Comparison of ENCODE assay signal across 24 mouse cellular contexts in the genomic region with DNA sequence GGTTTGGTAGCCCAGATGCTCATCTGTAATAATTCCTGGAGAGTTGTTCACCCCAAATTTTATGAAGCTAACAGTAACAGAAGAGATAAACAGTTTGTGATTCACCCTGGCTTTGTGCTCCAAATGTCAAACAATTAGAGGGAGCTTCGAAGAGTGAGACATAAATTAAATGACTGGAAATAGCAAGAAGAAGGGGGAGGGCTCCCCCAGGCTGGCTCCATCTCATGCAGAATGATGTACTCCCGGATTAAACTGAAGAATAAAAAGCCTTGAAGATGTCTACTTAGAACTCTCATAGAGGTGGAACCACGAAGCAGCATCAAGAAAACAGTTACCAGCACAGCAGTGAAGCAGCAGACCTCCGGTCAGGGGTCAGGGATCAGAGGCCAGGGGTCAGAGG.
DNase-seq lines count a peak whose midpoint lies in the region; TF ChIP-seq lines count a peak whose summit lies in the region.
"Had no signal": no experiment of that assay in that cellular context is flagged by ENCODE, and none has a peak within 500 bp of the region (broad histone marks: within the 10 kb centered on the region; RNA-seq: fewer than 3 reads in every experiment).

No protein-coding gene starts in this region.

- peak; percentile 25 for DNase-seq in adrenal gland, adult 2 months
- DNase-seq in adrenal gland, adult 8-10 months, result no peak
- peak; percentile 4 for DNase-seq in layer of hippocampus, adult 9-11 months
- no peak for DNase-seq in layer of hippocampus, adult 2 months (ENCODE audit: low spot score in 2 of 2)
- peak; percentile 12 for DNase-seq in urinary bladder, postnatal 14 days (ENCODE audit: low spot score)
- DNase-seq in urinary bladder, postnatal 4 days (ENCODE audit: low spot score in 2 of 2), result no peak
- no peak for DNase-seq in gastrocnemius, adult 18-20 months (ENCODE audit: low spot score)
- DNase-seq: cerebellum, adult 18-20 months; cerebellum, postnatal 14 days; gastrocnemius, postnatal 14 days; heart, adult 11 months; kidney, adult 2 months; layer of hippocampus, postnatal 36 days; liver, postnatal 0 days; midbrain, embryonic 14.5 days; right cerebral cortex, postnatal 14 days; spleen, adult 18-20 months; thymus, postnatal 14 days had no signal

- no peak overlapping the region for H3K27ac ChIP-seq in layer of hippocampus, adult 2 months
- H3K27ac ChIP-seq: hindbrain, embryonic 10.5 days; hindbrain, postnatal 0 days; kidney, postnatal 0 days; limb, embryonic 12.5 days; neural tube, embryonic 12.5 days had no signal

- H3K4me3 ChIP-seq in layer of hippocampus, adult 2 months, result no peak overlapping the region
- H3K4me3 ChIP-seq: hindbrain, embryonic 10.5 days; limb, embryonic 12.5 days; megakaryocyte, embryonic 14.5 days; neural tube, embryonic 12.5 days had no signal

- TF ChIP-seq CTCF in layer of hippocampus, adult 2 months (conservative IDR thresholded peaks at IDR 0.05), result no peak

Comparison
In these comparisons a context has a peak if more than half of its experiments do, and no peak if none do; other contexts are left out.
1. DNase-seq: peak in adrenal gland, adult 2 months (single experiment), layer of hippocampus, adult 9-11 months (single experiment) and urinary bladder, postnatal 14 days (single experiment); none in adrenal gland, adult 8-10 months (single experiment), layer of hippocampus, adult 2 months (0 of 2), urinary bladder, postnatal 4 days (0 of 2) and gastrocnemius, adult 18-20 months (single experiment).